Comparison of ENCODE assay signal across 29 mouse cellular contexts in genomic region chr8:57479700-57480099, GRCm38 (mm10). TPM values are rescaled to one million over a fixed set of nuclear protein-coding genes. Genes with fewer than 3 reads are reported as not detected.
DNase-seq lines count a peak whose midpoint lies in the region; ATAC-seq and TF ChIP-seq lines count a peak whose summit lies in the region.
"Had no signal": no experiment of that assay in that cellular context is flagged by ENCODE, and none has a peak within 500 bp of the region (broad histone marks: within the 10 kb centered on the region; RNA-seq: fewer than 3 reads in every experiment).

No protein-coding gene starts in this region.

- peaks cover 6% of the 10 kb centered on the region; the same call in 1 of the 2 replicates for H3K36me3 ChIP-seq in stomach, postnatal 0 days (ENCODE audit: control insufficient read depth, insufficient read depth, low read length)
- peaks cover 25% of the 10 kb centered on the region for H3K36me3 ChIP-seq in forebrain, embryonic 12.5 days (replicated peaks)

- H3K4me1 ChIP-seq in bone marrow macrophage, adult 2 months (ENCODE audit: control insufficient read depth, insufficient read depth, low read length): peaks cover 28% of the 10 kb centered on the region
- no peaks in the 10 kb centered on the region for H3K4me1 ChIP-seq in stomach, postnatal 0 days (replicated peaks; ENCODE audit: control insufficient read depth, insufficient read depth)
- H3K4me1 ChIP-seq in forebrain, embryonic 12.5 days: no peaks in the 10 kb centered on the region
- H3K4me1 ChIP-seq: embryonic facial prominence, embryonic 10.5 days; embryonic facial prominence, embryonic 13.5 days; forebrain, embryonic 10.5 days had no signal

- DNase-seq in 416B (ENCODE audit: low read depth): peak; percentile 49
- DNase-seq in stomach, postnatal 0 days (ENCODE audit: low spot score): no peak
- DNase-seq in kidney, postnatal 25 days: no peak
- DNase-seq: adrenal gland, adult 8-10 months; adrenal gland, postnatal 36 days; cerebellum, adult 11 months; cerebellum, adult 2 months; cerebellum, adult 9-11 months; cerebellum, postnatal 36 days; embryo, embryonic 11 days; forebrain, postnatal 0 days; gastrocnemius, adult 2 months; gastrocnemius, postnatal 14 days; heart, adult 18-20 months; heart, postnatal 10 days; heart, postnatal 36 days had no signal

- no peak overlapping the region for H3K4me2 ChIP-seq in stomach, postnatal 0 days (replicated peaks; ENCODE audit: low read depth)
- no peak overlapping the region for H3K4me2 ChIP-seq in forebrain, embryonic 12.5 days
- H3K4me2 ChIP-seq: embryonic facial prominence, embryonic 13.5 days; heart, embryonic 12.5 days; heart, embryonic 15.5 days; hindbrain, embryonic 14.5 days had no signal

- no peak for TF ChIP-seq POLR2A in bone marrow macrophage, adult 2 months (IDR thresholded peaks at IDR 0.05; ENCODE audit: borderline replicate concordance, low read depth, low read length)

- H3K27me3 ChIP-seq in stomach, postnatal 0 days (ENCODE audit: control insufficient read depth, insufficient read depth, low read length): no peaks in the 10 kb centered on the region
- no peaks in the 10 kb centered on the region for H3K27me3 ChIP-seq in forebrain, embryonic 12.5 days
- H3K27me3 ChIP-seq: embryonic facial prominence, embryonic 13.5 days; heart, embryonic 12.5 days; heart, embryonic 15.5 days had no signal

- 75% methylated on average over 8 of the region's 8 CpGs for WGBS in stomach, postnatal 0 days
- 96% methylated on average over 8 of the region's 8 CpGs for WGBS in forebrain, embryonic 12.5 days

- peak; percentile 37 for TF ChIP-seq EP300 in stomach, postnatal 0 days (optimal IDR thresholded peaks at IDR 0.05)

- H3K9me3 ChIP-seq in stomach, postnatal 0 days (ENCODE audit: control insufficient read depth, low read length): no peaks in the 10 kb centered on the region
- no peaks in the 10 kb centered on the region for H3K9me3 ChIP-seq in forebrain, embryonic 12.5 days
- H3K9me3 ChIP-seq: embryonic facial prominence, embryonic 10.5 days; embryonic facial prominence, embryonic 13.5 days; forebrain, embryonic 10.5 days; heart, embryonic 12.5 days; heart, embryonic 15.5 days had no signal

- H3K9ac ChIP-seq in stomach, postnatal 0 days (ENCODE audit: low read length): no peak overlapping the region
- no peak overlapping the region for H3K9ac ChIP-seq in forebrain, embryonic 12.5 days
- H3K9ac ChIP-seq: embryonic facial prominence, embryonic 13.5 days; forebrain, postnatal 0 days; heart, embryonic 12.5 days; heart, embryonic 15.5 days; hindbrain, embryonic 14.5 days had no signal

- no peak overlapping the region for H3K4me3 ChIP-seq in bone marrow macrophage, adult 2 months (ENCODE audit: insufficient read depth, low read length)
- no peak overlapping the region for H3K4me3 ChIP-seq in stomach, postnatal 0 days (ENCODE audit: low read depth, low read length)
- H3K4me3 ChIP-seq in forebrain, embryonic 12.5 days (replicated peaks): no peak overlapping the region
- H3K4me3 ChIP-seq: embryonic facial prominence, embryonic 10.5 days; embryonic facial prominence, embryonic 13.5 days; erythroblast, embryonic 14.5 days; forebrain, embryonic 10.5 days; gastrocnemius, adult 2 months; heart, embryonic 12.5 days; heart, embryonic 15.5 days had no signal

- ATAC-seq in megakaryocyte, adult 5-6 weeks (ENCODE audit: poor library complexity, severe bottlenecking): peak; percentile 87
- ATAC-seq in stomach, postnatal 0 days (ENCODE audit: low FRiP score, low TSS enrichment): no peak
- no peak for ATAC-seq in forebrain, embryonic 12.5 days (ENCODE audit: low FRiP score)
- ATAC-seq: activated CD4-positive, CD25-positive, alpha-beta regulatory T cell, adult 4 months; forebrain, embryonic 14.5 days; forebrain, postnatal 0 days had no signal

- H3K27ac ChIP-seq in bone marrow macrophage, adult 2 months (ENCODE audit: insufficient read depth, low read depth, low read length): peak overlapping the region; percentile 36; the same call in 1 of the 2 replicates
- H3K27ac ChIP-seq in stomach, postnatal 0 days (replicated peaks): no peak overlapping the region
- H3K27ac ChIP-seq in forebrain, embryonic 12.5 days: no peak overlapping the region
- H3K27ac ChIP-seq: embryonic facial prominence, embryonic 10.5 days; embryonic facial prominence, embryonic 13.5 days; forebrain, embryonic 10.5 days; gastrocnemius, adult 2 months; heart, embryonic 15.5 days; hindbrain, embryonic 14.5 days had no signal

- no peak for TF ChIP-seq CTCF in bone marrow macrophage, adult 2 months (IDR thresholded peaks at IDR 0.05; ENCODE audit: low read depth, low read length)
- no peak for TF ChIP-seq CTCF in stomach, postnatal 0 days (IDR thresholded peaks at IDR 0.05; ENCODE audit: low read depth)

RNA-seq across cellular contexts. Expression of gene Sap30, which starts 8.0 kb away (rescaled TPM):
- polyA plus RNA-seq in bone marrow macrophage, adult 2 months (2012; ENCODE audit: insufficient read depth, insufficient read length, missing spikeins): 47.8 and 50.9 TPM in 2 replicates
- total RNA-seq in megakaryocyte, adult 5-6 weeks (2015): 85.2 and 101 TPM in 2 replicates
- 144 and 145 TPM in 2 replicates for total RNA-seq in megakaryocyte, adult 5-6 weeks (2017)
- 23.8 and 28.6 TPM in 2 replicates for polyA plus RNA-seq in stomach, postnatal 0 days (2015; fragmentation: Nextera tagmentation; extraction: Ambion mirVana)
- 128 and 131 TPM in 2 replicates for polyA plus RNA-seq in forebrain, embryonic 12.5 days (2016; fragmentation: Nextera tagmentation; extraction: Ambion mirVana)

RNA-seq across cellular contexts. Expression of gene Scrg1, which starts 24.0 kb away (rescaled TPM):
- not detected in 2 replicates for polyA plus RNA-seq in bone marrow macrophage, adult 2 months (2012; ENCODE audit: insufficient read depth, insufficient read length, missing spikeins)
- 16.7 and 27.0 TPM in 2 replicates for total RNA-seq in megakaryocyte, adult 5-6 weeks (2015)
- 2.2 and 10.8 TPM in 2 replicates for total RNA-seq in megakaryocyte, adult 5-6 weeks (2017)
- polyA plus RNA-seq in stomach, postnatal 0 days (2015; fragmentation: Nextera tagmentation; extraction: Ambion mirVana): 0.65 and 0.98 TPM in 2 replicates
- 0.81 and 1.4 TPM in 2 replicates for polyA plus RNA-seq in forebrain, embryonic 12.5 days (2016; fragmentation: Nextera tagmentation; extraction: Ambion mirVana)
- total RNA-seq: ES-E14; gastrocnemius, adult 2 months; gastrocnemius, postnatal 14 days; heart, adult 18-20 months; heart, postnatal 10 days; heart, postnatal 36 days had no signal
- polyA plus RNA-seq: activated CD4-positive, CD25-positive, alpha-beta regulatory T cell, adult 4 months; erythroblast, embryonic 14.5 days; forebrain, embryonic 10.5 days had no signal

RNA-seq across cellular contexts. Expression of gene Hmgb2, which starts 32.0 kb away (rescaled TPM):
- polyA plus RNA-seq in bone marrow macrophage, adult 2 months (2012; ENCODE audit: insufficient read depth, insufficient read length, missing spikeins): 55.6 and 95.1 TPM in 2 replicates
- 624 and 684 TPM in 2 replicates for total RNA-seq in megakaryocyte, adult 5-6 weeks (2015)
- 745 and 753 TPM in 2 replicates for total RNA-seq in megakaryocyte, adult 5-6 weeks (2017)
- 158 and 220 TPM in 2 replicates for polyA plus RNA-seq in stomach, postnatal 0 days (2015; fragmentation: Nextera tagmentation; extraction: Ambion mirVana)
- polyA plus RNA-seq in forebrain, embryonic 12.5 days (2016; fragmentation: Nextera tagmentation; extraction: Ambion mirVana): 740 and 788 TPM in 2 replicates
